Mouse (Mus musculus) olfactory bulb, adult 2 months (tissue): ENCODE measurements around the gene Bdnf.

Source experiments
- CTCF ChIP-seq: fragments of 200-500 bp; IDR thresholded peaks from 2 replicates; pipeline ENCODE4 v1.5.1; 2012; ENCODE audit warnings: low read depth, mild to moderate bottlenecking, low read length, moderate library complexity; ENCODE audit not compliant: insufficient read depth
- POLR2A ChIP-seq: fragments of 200-500 bp; IDR thresholded peaks from 2 replicates; pipeline ENCODE4 v1.6.1; 2012; ENCODE audit warnings: mild to moderate bottlenecking, low read depth, low read length, moderate library complexity; ENCODE audit not compliant: insufficient read depth

DNA sequence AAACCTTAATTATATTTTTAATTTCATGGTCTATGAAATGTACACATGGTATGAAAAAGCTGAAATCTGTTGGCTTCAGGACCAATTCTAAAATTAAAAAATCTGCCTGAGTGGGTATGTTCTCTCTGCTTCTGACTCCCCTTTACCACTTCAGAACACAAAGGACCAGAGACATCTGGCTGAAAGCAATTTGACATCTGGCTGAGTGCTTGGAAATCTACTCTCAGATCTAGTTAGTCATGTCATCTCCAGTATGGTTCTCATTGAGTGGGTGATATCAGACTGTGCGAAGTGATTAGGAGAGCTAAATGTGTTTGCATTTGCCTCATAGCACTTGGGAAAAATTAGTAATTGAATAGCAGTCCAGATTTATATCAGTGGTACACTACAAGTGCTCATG is 36.5 kb downstream of the Bdnf start:
- no peak for TF ChIP-seq CTCF
- no peak for TF ChIP-seq POLR2A
